8 mouse cellular contexts compared by ENCODE assay signal in the genomic region with DNA sequence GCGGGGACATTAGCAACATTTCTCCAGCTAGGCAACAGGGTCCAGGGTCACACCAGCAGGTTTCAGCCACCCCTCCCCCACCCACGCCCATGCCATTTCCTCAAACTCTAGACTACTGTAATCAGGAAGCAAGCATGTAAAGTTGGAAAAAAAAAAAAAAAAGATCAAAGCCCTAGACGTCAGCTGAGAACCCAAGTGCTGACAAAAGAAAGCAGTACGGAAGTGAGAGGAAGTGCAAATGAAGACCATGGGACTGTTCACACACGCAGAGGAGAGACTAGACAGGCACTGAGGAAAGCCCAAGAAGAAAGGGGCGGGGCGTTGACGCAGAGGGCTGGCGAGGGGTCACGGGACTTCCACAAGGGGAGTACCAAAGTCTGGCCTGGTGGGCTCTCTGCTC. TPM values are rescaled to one million over a fixed set of nuclear protein-coding genes. Genes with fewer than 3 reads are reported as not detected.
DNase-seq lines count a peak whose midpoint lies in the region; ATAC-seq and TF ChIP-seq lines count a peak whose summit lies in the region.

No protein-coding gene starts in this region.

- no peak overlapping the region for H3K27ac ChIP-seq in lung, postnatal 0 days (ENCODE audit: low read length)
- H3K27ac ChIP-seq in midbrain, embryonic 15.5 days, result no peak overlapping the region

- H3K36me3 ChIP-seq in lung, postnatal 0 days (ENCODE audit: insufficient read depth, low read length), result no peaks in the 10 kb centered on the region
- no peaks in the 10 kb centered on the region for H3K36me3 ChIP-seq in midbrain, embryonic 15.5 days (replicated peaks)

- TF ChIP-seq CTCF in lung, postnatal 0 days (IDR thresholded peaks at IDR 0.05), result no peak

- 16% methylated on average over 10 of the region's 10 CpGs for WGBS in lung, postnatal 0 days
- WGBS in midbrain, embryonic 15.5 days, result 76% methylated on average over 10 of the region's 10 CpGs

- no peaks in the 10 kb centered on the region for H3K9me3 ChIP-seq in lung, postnatal 0 days (ENCODE audit: low read length)
- H3K9me3 ChIP-seq in midbrain, embryonic 15.5 days, result no peaks in the 10 kb centered on the region

- peak; percentile 88 for ATAC-seq in lung, postnatal 0 days
- ATAC-seq in midbrain, embryonic 15.5 days (replicated peaks), result no peak

- no peaks in the 10 kb centered on the region for H3K4me1 ChIP-seq in lung, postnatal 0 days (ENCODE audit: insufficient read depth, low read depth, low read length)
- no peaks in the 10 kb centered on the region for H3K4me1 ChIP-seq in midbrain, embryonic 15.5 days

- H3K4me3 ChIP-seq in lung, postnatal 0 days (ENCODE audit: low read depth, low read length), result no peak overlapping the region
- H3K4me3 ChIP-seq in midbrain, embryonic 15.5 days, result no peak overlapping the region

- H3K27me3 ChIP-seq in lung, postnatal 0 days (replicated peaks; ENCODE audit: insufficient read depth, low read length), result no peaks in the 10 kb centered on the region
- no peaks in the 10 kb centered on the region for H3K27me3 ChIP-seq in midbrain, embryonic 15.5 days (replicated peaks)

- H3K9ac ChIP-seq in lung, postnatal 0 days (replicated peaks; ENCODE audit: low read depth), result no peak overlapping the region
- H3K9ac ChIP-seq in midbrain, embryonic 15.5 days, result no peak overlapping the region

- DNase-seq in kidney, postnatal 4 days, result peak; percentile 23 to 45
- DNase-seq in kidney, adult 9 months, result no peak
- peak; percentile 42 for DNase-seq in embryo, embryonic 11 days
- DNase-seq in lung, postnatal 0 days (ENCODE audit: low spot score), result peak; percentile 80
- DNase-seq in thymus, postnatal 10 days (ENCODE audit: low spot score in 2 of 2), result peak; percentile 50 to 54
- no peak for DNase-seq in cerebellum, adult 9-10 months
- no peak for DNase-seq in adrenal gland, adult 8-10 months

- TF ChIP-seq EP300 in lung, postnatal 0 days (IDR thresholded peaks at IDR 0.05), result peak; percentile 87

- peak overlapping the region; percentile 34; the same call in 1 of the 2 replicates for H3K4me2 ChIP-seq in lung, postnatal 0 days (replicated peaks; ENCODE audit: low read depth, low read length)
- no peak overlapping the region for H3K4me2 ChIP-seq in midbrain, embryonic 15.5 days

RNA-seq across cellular contexts. Expression of a gene that starts 57.4 kb away (rescaled TPM):
- 161 and 165 TPM in 2 replicates for polyA plus RNA-seq in lung, postnatal 0 days (2015; fragmentation: Nextera tagmentation; extraction: Ambion mirVana)
- polyA plus RNA-seq in midbrain, embryonic 15.5 days (2015; fragmentation: Nextera tagmentation; extraction: Ambion mirVana), result 78.7 and 84.4 TPM in 2 replicates
- 100 to 1,000 TPM; 150 to 176 (median 164) TPM for total RNA-seq in adrenal gland, adult 8-10 months (2022)

Comparison
In these comparisons a context has a peak if more than half of its experiments do, and no peak if none do; other contexts are left out.
1. DNase-seq: peak in kidney, postnatal 4 days (2 of 2), embryo, embryonic 11 days (single experiment), lung, postnatal 0 days (single experiment) and thymus, postnatal 10 days (2 of 2); none in kidney, adult 9 months (single experiment), cerebellum, adult 9-10 months (single experiment) and adrenal gland, adult 8-10 months (single experiment).